Mouse (Mus musculus) brain, adult 10 weeks (tissue): ENCODE measurements around the gene Gm17662. TPM values are rescaled to one million over a fixed set of nuclear protein-coding genes. Genes with fewer than 3 reads are reported as not detected.

Experiments
- polyA plus RNA-seq: library from polyadenylated mRNA; stranded (reverse); fragments of 350-450 nt; fragmentation: Illumina TruSeq; extraction: RNeasy Lipid Tissue Mini Kit (QIAGEN cat#74804); gene quantifications from one replicate; pipeline ENCODE4 v1.2.3, GENCODE M21; 2015; ENCODE audit warnings: low read depth, low replicate concordance

The Gm17662 gene
- polyA plus RNA-seq: not detected

DNA sequence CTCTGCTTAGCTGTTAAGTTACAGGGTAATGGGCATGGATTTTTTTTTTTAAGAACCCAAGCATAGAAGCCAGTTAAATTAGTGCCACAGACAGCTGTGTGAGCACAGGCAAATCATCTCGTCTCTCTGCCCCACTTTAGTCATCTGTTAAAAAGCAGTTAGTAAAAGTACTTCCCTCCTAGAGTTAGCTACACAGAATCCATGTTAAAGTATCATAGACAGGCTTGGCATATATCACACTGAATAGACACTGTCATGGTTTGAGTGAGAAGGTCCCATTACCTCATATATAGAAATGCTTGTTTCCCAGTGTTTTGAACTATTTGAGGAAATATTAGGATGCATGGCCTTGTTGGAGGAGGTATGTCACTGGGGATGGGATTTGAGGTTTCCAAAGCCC, at the start of gene Gm17662:
Gene Gm17662 (plus strand): TSS at position 301 of the 400 bp plus-strand sequence.

DNA sequence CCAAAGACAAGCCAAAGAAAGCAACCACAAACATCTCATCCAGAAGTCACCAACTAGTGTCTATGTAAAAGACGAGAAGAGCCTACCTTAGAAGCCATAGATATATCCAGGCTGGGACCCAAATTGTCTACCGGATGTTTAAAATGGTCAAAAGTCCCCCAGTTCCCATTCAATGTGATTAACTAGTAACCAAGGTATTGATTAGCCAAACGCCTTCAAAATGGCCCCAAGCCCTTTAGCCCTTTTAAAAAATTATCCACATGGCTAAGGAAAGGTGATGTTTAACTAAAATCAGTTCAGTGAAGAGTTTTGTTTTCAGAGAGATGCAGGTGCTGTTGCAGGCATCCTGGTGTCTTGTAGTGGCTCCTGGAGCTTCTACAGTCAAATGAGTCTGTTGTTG, 19.2 kb downstream of the Gm17662 start, which contains the start of gene C8a:
Gene C8a (minus strand): TSS at position 76 of the 400 bp plus-strand sequence.

Other genes starting within 250 kb of the Gm17662 start
- gene C8b, start 91.0 kb upstream of the Gm17662 start, polyA plus RNA-seq: not detected
- not detected for gene C8a, start 19.1 kb downstream of the Gm17662 start, polyA plus RNA-seq
- gene Fyb2, start 56.1 kb downstream of the Gm17662 start, polyA plus RNA-seq: 0.74 TPM